Mouse (Mus musculus): ENCODE data around the gene Sec13. TPM values are rescaled to one million over a fixed set of nuclear protein-coding genes. Genes with fewer than 3 reads are reported as not detected.

Gene Sec13
- total and polyA plus RNA-seq, 2 experiments from 2014 or later: 141 to 175 TPM

GRCm38 (mm10) chr6:113761644-113762043 is 21.1 kb upstream of the Sec13 start:
- no peaks in the 10 kb centered on the region for H3K4me1 ChIP-seq (ENCODE audit: control insufficient read depth, insufficient read depth)
- no peak overlapping the region for H3K9ac ChIP-seq (replicated peaks; ENCODE audit: low read depth, low read length)
- H3K27me3 ChIP-seq (ENCODE audit: control insufficient read depth, insufficient read depth, low read length): 0 out of 2 replicates have a peak, but pooled peaks cover 9% of the 10 kb centered on the region
- no peaks in the 10 kb centered on the region for H3K36me3 ChIP-seq (replicated peaks; ENCODE audit: control insufficient read depth, insufficient read depth, low read length)
- H3K4me2 ChIP-seq (ENCODE audit: low read depth, low read length): no peak overlapping the region
- TF ChIP-seq CTCF (IDR thresholded peaks at IDR 0.05; ENCODE audit: low read depth): peak; percentile 95
- TF ChIP-seq EP300 (IDR thresholded peaks at IDR 0.05; ENCODE audit: low read depth): no peak
- WGBS: 19% methylated on average over 7 of the region's 7 CpGs
- no peaks in the 10 kb centered on the region for H3K9me3 ChIP-seq (replicated peaks; ENCODE audit: control insufficient read depth, low read length)
- no peak overlapping the region for H3K27ac ChIP-seq (ENCODE audit: low read depth)
- H3K4me3 ChIP-seq (ENCODE audit: low read depth, low read length): no peak overlapping the region
- peak; percentile 61 for DNase-seq (ENCODE audit: low spot score)
- ATAC-seq (ENCODE audit: insufficient read depth, low read depth): peak; percentile 41

- H3K4me1 ChIP-seq (ENCODE audit: control insufficient read depth, insufficient read depth): no peaks in the 10 kb centered on the region
- no peak overlapping the region for H3K4me3 ChIP-seq (ENCODE audit: low read depth, low read length)
- H3K36me3 ChIP-seq (replicated peaks; ENCODE audit: control insufficient read depth, insufficient read depth, low read length): no peaks in the 10 kb centered on the region
- peaks cover 25% of the 10 kb centered on the region for H3K27me3 ChIP-seq (ENCODE audit: control insufficient read depth, insufficient read depth, low read length)
- WGBS: 56% methylated on average over 17 of the region's 17 CpGs
- no peak for TF ChIP-seq EP300 (IDR thresholded peaks at IDR 0.05; ENCODE audit: low read depth)
- ATAC-seq (ENCODE audit: insufficient read depth, low read depth): no peak
- no peaks in the 10 kb centered on the region for H3K9me3 ChIP-seq (replicated peaks; ENCODE audit: control insufficient read depth, low read length)
- no peak for DNase-seq (ENCODE audit: low spot score)
- H3K4me2 ChIP-seq (ENCODE audit: low read depth, low read length): no peak overlapping the region
- no peak overlapping the region for H3K27ac ChIP-seq (ENCODE audit: low read depth)
- H3K9ac ChIP-seq (replicated peaks; ENCODE audit: low read depth, low read length): no peak overlapping the region
Measured at GRCm38 (mm10) chr6:113749119-113749685, 8.7 kb upstream of the Sec13 start.

- Histone ChIP-seq H3K4me1 (ENCODE audit: control insufficient read depth, insufficient read depth) (no peaks in the 10 kb centered on the region), H3K9me3 (replicated peaks; ENCODE audit: control insufficient read depth, low read length) (no peaks in the 10 kb centered on the region), H3K36me3 (replicated peaks; ENCODE audit: control insufficient read depth, insufficient read depth, low read length) (no peaks in the 10 kb centered on the region), H3K4me2 (ENCODE audit: low read depth, low read length) (no peak overlapping the region), H3K27ac (ENCODE audit: low read depth) (no peak overlapping the region), H3K27me3 (ENCODE audit: control insufficient read depth, insufficient read depth, low read length) (peaks cover 25% of the 10 kb centered on the region), H3K9ac (replicated peaks; ENCODE audit: low read depth, low read length) (no peak overlapping the region), H3K4me3 (ENCODE audit: low read depth, low read length) (no peak overlapping the region)
- WGBS: 25% methylated on average over 26 of the region's 26 CpGs
- DNase-seq (ENCODE audit: low spot score) (no peak), ATAC-seq (ENCODE audit: insufficient read depth, low read depth) (no peak)
- no peak for TF ChIP-seq CTCF (IDR thresholded peaks at IDR 0.05; ENCODE audit: low read depth)
- no peak for TF ChIP-seq EP300 (IDR thresholded peaks at IDR 0.05; ENCODE audit: low read depth)
Measured at GRCm38 (mm10) chr6:113748351-113748750, 7.8 kb upstream of the Sec13 start.

GRCm38 (mm10) chr6:113747284-113747683 is 6.7 kb upstream of the Sec13 start:
- no peaks in the 10 kb centered on the region for H3K4me1 ChIP-seq (ENCODE audit: control insufficient read depth, insufficient read depth)
- ATAC-seq (ENCODE audit: insufficient read depth, low read depth) (no peak), DNase-seq (ENCODE audit: low spot score) (no peak)
- TF ChIP-seq CTCF (IDR thresholded peaks at IDR 0.05; ENCODE audit: low read depth): no peak
- TF ChIP-seq EP300 (IDR thresholded peaks at IDR 0.05; ENCODE audit: low read depth): no peak
- H3K36me3 ChIP-seq (replicated peaks; ENCODE audit: control insufficient read depth, insufficient read depth, low read length): no peaks in the 10 kb centered on the region
- WGBS: 70% methylated on average over 14 of the region's 14 CpGs
- no peak overlapping the region for H3K4me3 ChIP-seq (ENCODE audit: low read depth, low read length)
- H3K4me2 ChIP-seq (ENCODE audit: low read depth, low read length): no peak overlapping the region
- no peaks in the 10 kb centered on the region for H3K9me3 ChIP-seq (replicated peaks; ENCODE audit: control insufficient read depth, low read length)
- H3K27ac ChIP-seq (ENCODE audit: low read depth): no peak overlapping the region
- no peak overlapping the region for H3K9ac ChIP-seq (replicated peaks; ENCODE audit: low read depth, low read length)
- peaks cover 25% of the 10 kb centered on the region for H3K27me3 ChIP-seq (ENCODE audit: control insufficient read depth, insufficient read depth, low read length)

- H3K4me2 ChIP-seq (ENCODE audit: low read depth, low read length): no peak overlapping the region
- H3K9ac ChIP-seq (replicated peaks; ENCODE audit: low read depth, low read length): no peak overlapping the region
- TF ChIP-seq CTCF (IDR thresholded peaks at IDR 0.05; ENCODE audit: low read depth) (no peak), EP300 (IDR thresholded peaks at IDR 0.05; ENCODE audit: low read depth) (no peak)
- no peak for ATAC-seq (ENCODE audit: insufficient read depth, low read depth)
- peaks cover 22% of the 10 kb centered on the region for H3K27me3 ChIP-seq (ENCODE audit: control insufficient read depth, insufficient read depth, low read length)
- H3K4me1 ChIP-seq (ENCODE audit: control insufficient read depth, insufficient read depth): no peaks in the 10 kb centered on the region
- H3K27ac ChIP-seq (ENCODE audit: low read depth): no peak overlapping the region
- DNase-seq (ENCODE audit: low spot score): no peak
- H3K9me3 ChIP-seq (replicated peaks; ENCODE audit: control insufficient read depth, low read length): no peaks in the 10 kb centered on the region
- H3K36me3 ChIP-seq (replicated peaks; ENCODE audit: control insufficient read depth, insufficient read depth, low read length): no peaks in the 10 kb centered on the region
- no peak overlapping the region for H3K4me3 ChIP-seq (ENCODE audit: low read depth, low read length)
Measured at GRCm38 (mm10) chr6:113745117-113745516, 4.6 kb upstream of the Sec13 start.

GRCm38 (mm10) chr6:113743111-113743510 is 2.6 kb upstream of the Sec13 start:
- TF ChIP-seq CTCF (IDR thresholded peaks at IDR 0.05; ENCODE audit: low read depth): no peak
- no peak for TF ChIP-seq EP300 (IDR thresholded peaks at IDR 0.05; ENCODE audit: low read depth)

More at GRCm38 (mm10) chr6:113743111-113743510, 2.6 kb upstream of the Sec13 start:
- ATAC-seq (ENCODE audit: insufficient read depth, low read depth) (no peak), DNase-seq (ENCODE audit: low spot score) (no peak)
- Histone ChIP-seq H3K4me1 (ENCODE audit: control insufficient read depth, insufficient read depth) (peaks cover 5% of the 10 kb centered on the region), H3K36me3 (replicated peaks; ENCODE audit: control insufficient read depth, insufficient read depth, low read length) (peaks cover 4% of the 10 kb centered on the region; the same call in 1 of the 2 replicates), H3K9ac (replicated peaks; ENCODE audit: low read depth, low read length) (no peak overlapping the region), H3K9me3 (replicated peaks; ENCODE audit: control insufficient read depth, low read length) (no peaks in the 10 kb centered on the region), H3K27me3 (ENCODE audit: control insufficient read depth, insufficient read depth, low read length) (peaks cover 8% of the 10 kb centered on the region; the same call in 1 of the 2 replicates), H3K4me3 (ENCODE audit: low read depth, low read length) (no peak overlapping the region), H3K27ac (ENCODE audit: low read depth) (no peak overlapping the region), H3K4me2 (ENCODE audit: low read depth, low read length) (no peak overlapping the region)
- WGBS: 46% methylated on average over 1 of the region's 1 CpGs
